Mouse (Mus musculus) ES-E14 (cell line): ENCODE data around the gene Krt10.

Source experiments
- HCFC1 ChIP-seq: IDR thresholded peaks from 2 replicates; pipeline ENCODE4 v1.6.1; 2012; ENCODE audit warnings: low read length, inconsistent platforms, borderline replicate concordance; ENCODE audit not compliant: insufficient read depth
- ZNF384 ChIP-seq: IDR thresholded peaks from 2 replicates; pipeline ENCODE4 v1.6.1; 2012; ENCODE audit warnings: low read depth, low read length, inconsistent platforms

GRCm38 (mm10) chr11:99413247-99413646, 24.1 kb upstream of the Krt10 start:
- TF ChIP-seq HCFC1 (no peak), ZNF384 (no peak)
